Mouse (Mus musculus) left cerebral cortex, postnatal 36 days (tissue): ENCODE measurements around the gene Fra10ac1. TPM values are rescaled to one million over a fixed set of nuclear protein-coding genes. Genes with fewer than 3 reads are reported as not detected.
A peak's percentile ranks its signal among the peaks of the same experiment; 100 is the strongest.

Experiments
- DNase-seq, 2 experiments: peaks; one replicate each; pipeline ENCODE4 v3.0.0; 2021 to 2022; ENCODE audit warnings: low spot score in 2 of 2, mixed read lengths in 1 of 2
- intact Hi-C: fragments of 180-260 bp; cut with DNase I; formaldehyde crosslinking; loops from one replicate; pipeline ENCODE4 v1.15.1; 2025
- total RNA-seq, 2 experiments: library from RNA; stranded (reverse); gene quantifications; 2 replicates each; pipeline ENCODE4 v1.2.3; 2021

Fra10ac1 gene
- 10 to 100 TPM; 12.6 to 16.0 TPM for total RNA-seq

- peak; percentile 96 to 97 for DNase-seq
- intact Hi-C loops = loop anchor here (1.0 to 10.0 kb wide), 4 partner anchors 14 to 128 kb away; partner anchors contain the start of gene Lgi1
These were observed at the start of gene Fra10ac1 for GRCm38 (mm10) chr19:38223905-38224684. TSS of gene Fra10ac1 (minus strand) at chr19:38224156.

GRCm38 (mm10) chr19:38271071-38271470 is 47.1 kb upstream of the Fra10ac1 start:
- DNase-seq = no peak
- intact Hi-C loops = no loop called here

- intact Hi-C loops = no loop called here
- no peak for DNase-seq
These were observed 43.5 kb upstream of the Fra10ac1 start for GRCm38 (mm10) chr19:38267469-38267868.

- intact Hi-C loops = loop anchor here (1.0 kb wide), 1 partner anchor 27 kb away; no protein-coding TSS in a partner anchor
- DNase-seq = no peak
These were observed 41.8 kb upstream of the Fra10ac1 start for GRCm38 (mm10) chr19:38265767-38266166.

GRCm38 (mm10) chr19:38264505-38265500 is 40.8 kb upstream of the Fra10ac1 start, which contains the start of gene Lgi1:
TSS of gene Lgi1 (plus strand) at chr19:38264536.
- intact Hi-C loops = loop anchor here (1.0 kb wide), 2 partner anchors 27 to 41 kb away; partner anchors contain the start of gene Fra10ac1

GRCm38 (mm10) chr19:38263829-38264504 is 40.0 kb upstream of the Fra10ac1 start:
- DNase-seq = peak; percentile 77 to 79
- intact Hi-C loops = loop anchor here (1.0 kb wide), 1 partner anchor 40 kb away; the partner anchor contains the start of gene Fra10ac1

More at GRCm38 (mm10) chr19:38264505-38265500, 40.8 kb upstream of the Fra10ac1 start, which contains the start of gene Lgi1:
- DNase-seq = peak; percentile 68 to 75

- intact Hi-C loops = no loop called here
- DNase-seq = no peak
These were observed 37.4 kb upstream of the Fra10ac1 start for GRCm38 (mm10) chr19:38261351-38261750.

GRCm38 (mm10) chr19:38260346-38260745 is 36.4 kb upstream of the Fra10ac1 start:
- intact Hi-C loops = no loop called here
- DNase-seq = no peak

- intact Hi-C loops = loop anchor here (5.0 kb wide), 1 partner anchor 93 kb away; no protein-coding TSS in a partner anchor
- DNase-seq = no peak
These were observed 35.5 kb upstream of the Fra10ac1 start for GRCm38 (mm10) chr19:38259436-38259835.

- intact Hi-C loops = loop anchor here (5.0 kb wide), 1 partner anchor 94 kb away; no protein-coding TSS in a partner anchor
- DNase-seq = peak; percentile 52 to 72
These were observed 34.7 kb upstream of the Fra10ac1 start for GRCm38 (mm10) chr19:38258651-38259065.

- intact Hi-C loops = loop anchor here (5.0 kb wide), 1 partner anchor 69 kb away; no protein-coding TSS in a partner anchor
- DNase-seq = no peak
These were observed 29.8 kb upstream of the Fra10ac1 start for GRCm38 (mm10) chr19:38253796-38254195.

GRCm38 (mm10) chr19:38249627-38250026 is 25.7 kb upstream of the Fra10ac1 start:
- intact Hi-C loops = loop anchor here (5.0 kb wide), 1 partner anchor 73 kb away; no protein-coding TSS in a partner anchor
- DNase-seq = no peak

GRCm38 (mm10) chr19:38246177-38246622 is 22.2 kb upstream of the Fra10ac1 start:
- no peak for DNase-seq
- intact Hi-C loops = no loop called here

- intact Hi-C loops = no loop called here
- no peak for DNase-seq
These were observed 21.6 kb upstream of the Fra10ac1 start for GRCm38 (mm10) chr19:38245361-38246176.

GRCm38 (mm10) chr19:38244748-38245147 is 20.8 kb upstream of the Fra10ac1 start:
- no peak for DNase-seq
- intact Hi-C loops = no loop called here

GRCm38 (mm10) chr19:38242314-38242852 is 18.4 kb upstream of the Fra10ac1 start:
- intact Hi-C loops = no loop called here
- no peak for DNase-seq

- intact Hi-C loops = loop anchor here (1.0 kb wide), 2 partner anchors 14 to 27 kb away; partner anchors contain the start of gene Fra10ac1
- DNase-seq = peak; percentile 74 to 87
These were observed 14.4 kb upstream of the Fra10ac1 start for GRCm38 (mm10) chr19:38238213-38238951.
